Mouse (Mus musculus): ENCODE data around the gene Map3k6.
A peak's percentile ranks its signal among the peaks of the same experiment; 100 is the strongest.

The Map3k6 gene

DNA sequence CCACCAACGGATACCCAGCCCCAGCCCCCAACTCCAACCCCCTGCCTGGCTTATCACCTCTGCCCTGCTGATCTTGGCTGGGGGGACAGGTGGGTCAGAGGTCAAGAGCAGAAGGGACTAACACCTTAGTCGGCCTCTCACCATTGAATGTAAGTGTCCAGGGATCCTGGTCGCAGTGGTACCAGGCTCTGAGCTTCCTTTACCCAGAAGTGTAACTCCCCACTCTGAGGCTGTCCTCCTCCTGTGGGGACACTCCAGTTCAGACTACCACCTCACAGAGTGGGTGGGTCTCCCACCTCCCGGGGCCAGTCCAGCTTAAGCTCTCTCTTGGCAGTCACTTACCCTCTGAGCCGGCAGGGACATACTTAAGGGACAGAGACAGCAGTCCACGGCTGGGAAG, 14.8 kb downstream of the Map3k6 start:
- no peak for DNase-seq

DNA sequence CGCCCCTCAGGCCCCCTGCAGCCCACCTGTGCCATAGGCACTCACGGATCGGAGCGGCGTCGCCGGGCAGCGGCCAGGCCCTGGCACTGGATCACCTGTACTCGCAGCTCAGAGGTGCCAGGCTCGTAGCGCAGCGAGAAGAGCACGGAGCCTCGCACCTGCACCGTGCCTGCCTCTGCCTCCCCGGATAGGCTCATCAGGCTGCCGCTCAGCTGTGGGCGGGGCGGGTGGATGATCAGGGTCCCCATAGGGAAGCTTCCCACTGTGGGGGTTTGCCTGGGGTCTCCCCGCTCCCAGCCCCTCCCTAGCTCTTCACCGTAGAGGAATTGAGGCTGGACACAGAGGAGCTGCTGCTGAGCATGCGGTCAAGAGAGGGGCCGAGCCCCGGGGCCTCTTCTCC, 16.2 kb downstream of the Map3k6 start:
- DNase-seq = no peak

DNA sequence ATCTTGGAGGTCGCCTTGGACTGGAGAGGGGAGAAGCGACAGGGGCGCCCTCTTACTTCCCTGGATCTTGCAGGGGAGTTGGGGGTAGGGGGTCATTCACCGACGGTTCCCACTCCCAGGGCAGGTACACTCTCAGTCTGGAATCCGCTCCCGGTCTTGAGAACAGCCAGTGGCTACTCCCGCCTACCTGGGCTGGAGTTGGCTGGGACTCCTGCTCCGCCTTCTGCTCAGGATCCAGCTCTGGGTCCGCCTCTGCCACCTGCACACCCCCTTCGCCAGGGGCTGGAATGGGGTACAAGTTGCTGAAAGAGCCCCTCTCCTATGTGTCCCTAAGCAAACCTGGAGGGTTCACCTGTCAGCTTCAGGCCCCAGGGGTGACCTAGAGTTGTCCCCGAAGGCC, 16.6 kb downstream of the Map3k6 start:
- DNase-seq = no peak

GRCm38 (mm10) chr4:133257798-133258408, 17.3 kb downstream of the Map3k6 start:
- no peak for DNase-seq

GRCm38 (mm10) chr4:133261641-133262374, 21.2 kb downstream of the Map3k6 start:
- DNase-seq = no peak

GRCm38 (mm10) chr4:133262375-133262765, 21.8 kb downstream of the Map3k6 start:
- DNase-seq = no peak

GRCm38 (mm10) chr4:133262882-133263281, 22.3 kb downstream of the Map3k6 start, which contains the start of gene Sytl1:
TSS of gene Sytl1 (minus strand) at chr4:133263113.
- DNase-seq = no peak

- DNase-seq = no peak
Measured at GRCm38 (mm10) chr4:133263756-133264155, 23.1 kb downstream of the Map3k6 start.

DNA sequence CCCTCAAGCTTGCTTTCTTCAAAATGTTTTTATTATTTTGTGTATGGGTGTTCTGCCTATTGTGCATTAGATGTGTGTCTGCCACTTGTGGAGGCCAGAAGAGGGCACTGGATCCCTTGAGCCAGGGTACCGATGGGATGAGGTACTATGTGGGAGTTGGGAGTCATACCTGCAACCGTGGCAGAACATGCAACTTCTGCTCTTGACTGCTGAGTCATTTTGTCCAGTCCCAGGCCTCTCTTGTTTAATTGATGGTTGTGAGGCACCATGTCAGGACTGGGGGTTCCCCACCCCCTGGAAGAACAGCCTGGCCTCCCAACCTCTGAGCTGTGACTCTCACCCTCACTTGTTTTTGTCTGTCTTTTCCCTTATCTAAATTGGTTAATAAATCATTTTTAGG, 23.9 kb downstream of the Map3k6 start:
- no peak for DNase-seq

GRCm38 (mm10) chr4:133265297-133265696, 24.7 kb downstream of the Map3k6 start:
- no peak for DNase-seq

DNA sequence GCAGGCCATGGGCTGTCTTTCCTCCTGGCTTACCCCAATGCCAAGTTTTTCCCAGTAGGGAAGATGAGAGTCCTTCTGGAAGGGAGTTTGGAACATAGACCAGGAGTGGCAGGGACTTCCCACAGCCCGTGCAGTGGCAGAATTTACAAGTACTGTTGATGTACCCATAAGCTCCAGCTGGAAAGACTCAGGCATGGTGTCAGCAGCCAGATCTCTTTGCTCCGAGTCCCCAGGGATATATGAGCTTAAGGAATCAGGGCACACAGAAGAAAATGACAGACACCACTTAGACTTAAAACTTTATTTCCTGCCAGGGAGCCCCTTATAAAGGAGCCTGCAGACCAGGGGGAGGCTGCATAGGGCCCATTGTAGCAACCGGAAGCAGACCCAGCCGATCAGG, 25.1 kb downstream of the Map3k6 start:
- DNase-seq = no peak

DNA sequence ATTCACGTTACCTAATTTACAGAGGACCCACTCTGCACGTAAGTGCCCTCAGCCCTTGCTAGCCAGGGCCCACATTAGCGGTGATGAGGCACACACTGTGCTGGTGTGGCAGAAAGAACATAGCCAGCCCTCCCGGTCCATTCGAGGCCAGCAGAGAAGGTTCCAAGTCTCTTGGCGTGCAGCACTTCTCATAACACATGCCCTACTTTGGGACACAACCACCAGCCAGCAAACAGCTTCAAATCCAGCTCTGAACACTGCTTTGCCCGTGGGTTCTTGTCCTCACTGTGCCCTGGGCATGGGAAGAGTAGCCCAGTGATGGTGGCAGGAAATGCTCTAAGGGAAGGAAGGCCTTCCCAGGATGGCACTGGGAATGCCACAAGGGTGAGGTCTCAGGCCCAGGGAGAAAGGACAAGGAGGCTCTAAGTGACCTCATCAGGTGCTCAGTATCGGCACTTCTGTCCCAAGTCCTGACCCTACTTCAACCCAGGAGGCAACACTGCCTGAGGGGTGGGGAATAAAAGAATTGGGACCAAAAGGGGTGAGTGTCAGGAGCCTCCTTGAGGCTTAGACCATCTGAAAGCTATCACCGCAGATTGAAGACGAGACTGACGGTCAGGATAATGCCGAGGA, 25.7 kb downstream of the Map3k6 start:
- no peak for DNase-seq

- DNase-seq = no peak
Measured at GRCm38 (mm10) chr4:133268931-133269330, 28.3 kb downstream of the Map3k6 start.

DNA sequence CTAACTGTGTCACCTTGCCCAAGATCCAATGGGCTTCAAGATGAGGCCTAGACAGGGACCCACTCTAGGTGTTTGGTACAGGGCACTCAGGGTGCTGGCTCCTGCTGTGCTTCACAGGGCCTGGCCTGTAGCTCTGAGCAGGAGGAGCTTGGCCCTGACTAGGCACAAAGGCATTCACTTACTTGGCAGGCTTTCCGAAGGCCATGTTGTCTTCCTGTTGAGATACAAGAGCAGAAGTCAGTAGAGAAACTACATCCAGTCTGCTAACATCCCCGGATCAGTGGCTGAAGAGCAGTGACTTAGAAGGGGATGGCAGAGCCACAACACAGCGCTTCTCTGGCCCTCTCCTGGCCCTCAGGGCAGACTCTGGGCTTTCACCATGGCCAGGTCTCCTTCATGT, 29.0 kb downstream of the Map3k6 start:
- no peak for DNase-seq

DNA sequence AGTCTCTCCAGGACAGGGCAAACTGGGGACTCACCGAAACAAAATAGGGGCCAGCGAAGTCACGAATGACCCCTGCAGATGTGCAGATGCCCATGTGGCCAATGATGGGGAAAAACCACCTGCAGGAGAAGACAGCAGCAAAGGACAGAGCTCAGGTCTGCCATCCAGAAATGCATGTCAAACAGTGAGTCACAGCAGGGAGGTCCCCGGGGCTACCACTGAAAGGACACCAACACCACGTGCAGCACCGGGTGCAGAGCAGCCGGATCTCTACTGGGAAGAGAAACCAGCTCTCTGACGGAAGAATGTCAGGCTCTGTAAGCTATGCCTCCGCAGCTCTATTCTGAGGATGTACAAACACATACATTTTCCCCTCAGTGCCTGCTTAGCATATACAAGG, 30.3 kb downstream of the Map3k6 start:
- no peak for DNase-seq

- DNase-seq = peak; percentile 96 to 97
Measured at GRCm38 (mm10) chr4:133277104-133278026, 36.7 kb downstream of the Map3k6 start, which contains the start of gene Tmem222. TSS of gene Tmem222 (minus strand) at chr4:133277792.

- no peak for DNase-seq
Measured at GRCm38 (mm10) chr4:133278067-133278466, 37.4 kb downstream of the Map3k6 start.

DNA sequence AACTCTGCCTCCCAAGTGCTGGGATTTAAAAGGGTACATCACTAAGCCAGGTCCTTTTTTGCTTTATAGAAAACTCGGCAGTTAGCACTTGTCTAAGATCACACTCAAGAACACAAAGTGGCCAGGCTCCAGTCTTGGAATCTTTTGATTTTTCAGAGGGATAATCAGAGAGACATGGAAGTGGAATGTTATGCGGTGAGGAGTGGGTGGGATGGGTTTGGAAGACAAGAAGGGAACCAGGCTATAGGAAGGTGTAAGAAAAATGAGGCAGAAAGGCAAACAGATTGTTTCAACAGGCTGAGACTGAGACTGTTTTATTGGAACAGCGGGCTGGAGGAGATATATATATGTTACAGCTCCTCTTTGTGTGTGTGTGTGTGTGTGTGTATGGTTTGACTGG, 37.9 kb downstream of the Map3k6 start:
- DNase-seq = no peak

- DNase-seq = no peak
Measured at GRCm38 (mm10) chr4:133281513-133281912, 40.9 kb downstream of the Map3k6 start.

- no peak for DNase-seq
Measured at GRCm38 (mm10) chr4:133281951-133282481, 41.4 kb downstream of the Map3k6 start.

- no peak for DNase-seq
Measured at GRCm38 (mm10) chr4:133282656-133283055, 42.0 kb downstream of the Map3k6 start.

GRCm38 (mm10) chr4:133285299-133285698, 44.7 kb downstream of the Map3k6 start:
- no peak for DNase-seq

GRCm38 (mm10) chr4:133285950-133286349, 45.3 kb downstream of the Map3k6 start:
- no peak for DNase-seq

Data from lung, postnatal 4 days (tissue).